Mouse (Mus musculus) myocyte (in vitro differentiated cells): ENCODE data around the gene Cd160. TPM values are rescaled to one million over a fixed set of nuclear protein-coding genes. Genes with fewer than 3 reads are reported as not detected.

ENCODE experiments used
- H3K27me3 ChIP-seq: one replicate; pipeline ENCODE4 v1.6.1; 2011; ENCODE audit not compliant: control insufficient read depth, insufficient read depth, insufficient read length
- H3K36me3 ChIP-seq: one replicate; pipeline ENCODE4 v1.6.1; 2011; ENCODE audit not compliant: control insufficient read depth, insufficient read depth
- H3K4me2 ChIP-seq: one replicate; pipeline ENCODE4 v1.6.1; 2011; ENCODE audit warnings: low read depth, control low read depth
- H3K4me3 ChIP-seq: one replicate; pipeline ENCODE4 v1.5.1; 2011; ENCODE audit warnings: mild to moderate bottlenecking, control low read depth, moderate library complexity
- H3K79me2 ChIP-seq: one replicate; pipeline ENCODE4 v1.6.1; 2011; ENCODE audit not compliant: control insufficient read depth, insufficient read depth
- H3ac ChIP-seq: one replicate; pipeline ENCODE4 v1.6.1; 2011; ENCODE audit not compliant: control insufficient read depth, insufficient read length
- CEBPB ChIP-seq: IDR thresholded peaks from 2 replicates; pipeline ENCODE4 v1.6.1; 2011; ENCODE audit warnings: mild to moderate bottlenecking, moderate library complexity; ENCODE audit not compliant: poor library complexity, insufficient read depth, severe bottlenecking
- E2F4 ChIP-seq: IDR thresholded peaks from one replicate; pipeline ENCODE4 v1.6.1; 2011; ENCODE audit warnings: mild to moderate bottlenecking, control low read depth, moderate library complexity; ENCODE audit not compliant: insufficient read depth
- MAX ChIP-seq: IDR thresholded peaks from one replicate; pipeline ENCODE4 v1.6.1; 2011; ENCODE audit warnings: low read depth, mild to moderate bottlenecking, control low read depth
- MYOD1 ChIP-seq, 3 experiments: IDR thresholded peaks; one replicate each; pipeline ENCODE4 v1.6.1; 2011; ENCODE audit warnings: control low read depth in 2 of 3, low read depth in 2 of 3, mild to moderate bottlenecking in 2 of 3, moderate library complexity in 1 of 3; ENCODE audit not compliant: insufficient read length in 2 of 3, control insufficient read depth in 1 of 3
- MYOG ChIP-seq, 3 experiments: IDR thresholded peaks; one replicate each; pipeline ENCODE4 v1.6.1; 2011; ENCODE audit warnings: control low read depth in 2 of 3, low read depth in 2 of 3, mild to moderate bottlenecking in 2 of 3; ENCODE audit not compliant: insufficient read length in 2 of 3, control insufficient read depth in 1 of 3, insufficient read depth in 1 of 3
- POLR2A ChIP-seq: IDR thresholded peaks from one replicate; pipeline ENCODE4 v1.6.1; 2011; ENCODE audit warnings: low read depth, mild to moderate bottlenecking, control low read depth, moderate library complexity; ENCODE audit not compliant: insufficient read length
- POLR2AphosphoS2 ChIP-seq: IDR thresholded peaks from one replicate; pipeline ENCODE4 v1.6.1; 2011; ENCODE audit warnings: low read depth, control low read depth; ENCODE audit not compliant: insufficient read length
- REST ChIP-seq: IDR thresholded peaks from one replicate; pipeline ENCODE4 v1.6.1; 2011; ENCODE audit warnings: mild to moderate bottlenecking, control low read depth, moderate library complexity; ENCODE audit not compliant: insufficient read depth, insufficient read length
- SRF ChIP-seq: IDR thresholded peaks from one replicate; pipeline ENCODE4 v1.6.1; 2011; ENCODE audit warnings: low read depth; ENCODE audit not compliant: control insufficient read depth, insufficient read length
- TCF12 ChIP-seq: IDR thresholded peaks from one replicate; pipeline ENCODE4 v1.6.1; 2011; ENCODE audit warnings: mild to moderate bottlenecking, control low read depth; ENCODE audit not compliant: poor library complexity, insufficient read depth, severe bottlenecking
- TCF3 ChIP-seq: IDR thresholded peaks from one replicate; pipeline ENCODE4 v1.6.1; 2011; ENCODE audit warnings: low read depth, control low read depth; ENCODE audit not compliant: insufficient read length
- USF1 ChIP-seq: IDR thresholded peaks from one replicate; pipeline ENCODE4 v1.6.1; 2011; ENCODE audit warnings: low read depth, mild to moderate bottlenecking, control low read depth, moderate library complexity
- polyA plus RNA-seq: library from polyadenylated mRNA; unstranded; fragments of >200 nt; fragmentation: generic; extraction: Trizol; gene quantifications from one replicate; pipeline ENCODE4 v1.2.1, GENCODE M21; 2012; ENCODE audit warnings: missing spikeins

The Cd160 gene
- polyA plus RNA-seq, 1 experiment: 0.06 TPM

GRCm38 (mm10) chr3:96755935-96756334 lies 73.2 kb downstream of the Cd160 start:
- H3K4me3 ChIP-seq: no peak overlapping the region
- H3K27me3 ChIP-seq: no peaks in the 10 kb centered on the region
- peaks cover 8% of the 10 kb centered on the region for H3K36me3 ChIP-seq
- TF ChIP-seq REST: no peak
- TF ChIP-seq E2F4: no peak
- no peak for TF ChIP-seq USF1
- no peak for TF ChIP-seq TCF12
- TF ChIP-seq MAX: no peak
- no peak for TF ChIP-seq SRF
- TF ChIP-seq MYOD1 (IDR thresholded peaks at IDR 0.05; ENCODE audit: control insufficient read depth in 1 of 3, insufficient read length in 2 of 3, low read depth in 2 of 3): no peak
- no peak for TF ChIP-seq POLR2A
- no peak for TF ChIP-seq TCF3
- no peak for TF ChIP-seq POLR2AphosphoS2
- TF ChIP-seq CEBPB: no peak
- no peak for TF ChIP-seq MYOG (IDR thresholded peaks at IDR 0.05; ENCODE audit: control insufficient read depth in 1 of 3, insufficient read depth in 1 of 3, insufficient read length in 2 of 3, low read depth in 2 of 3)
- H3K4me2 ChIP-seq: no peak overlapping the region
- no peaks in the 10 kb centered on the region for H3K79me2 ChIP-seq
- H3ac ChIP-seq: no peak overlapping the region

Other genes with a start within 250 kb of the Cd160 start
- 22.7 TPM for gene Polr3gl, start 235.2 kb downstream of the Cd160 start, polyA plus RNA-seq
- gene Ankrd34a, start 232.7 kb downstream of the Cd160 start, polyA plus RNA-seq: 2.5 TPM
- 30.2 TPM for gene Lix1l, start 228.2 kb downstream of the Cd160 start, polyA plus RNA-seq
- 68.4 TPM for gene Rbm8a, start 199.4 kb downstream of the Cd160 start, polyA plus RNA-seq
- gene Pex11b, start 194.0 kb downstream of the Cd160 start, polyA plus RNA-seq: 26.8 TPM
- 0.04 TPM for gene Gm42957, start 193.9 kb downstream of the Cd160 start, polyA plus RNA-seq
- gene Itga10, start 183.8 kb downstream of the Cd160 start, polyA plus RNA-seq: 1.9 TPM
- 0.37 TPM for gene Ankrd35, start 159.2 kb downstream of the Cd160 start, polyA plus RNA-seq
- gene Pias3, start 133.0 kb downstream of the Cd160 start, polyA plus RNA-seq: 16.7 TPM
- 6.8 TPM for gene Nudt17, start 120.8 kb downstream of the Cd160 start, polyA plus RNA-seq
- gene Polr3c, start 101.7 kb downstream of the Cd160 start, polyA plus RNA-seq: 46.6 TPM
- gene Rnf115, start 101.7 kb downstream of the Cd160 start, polyA plus RNA-seq: 10.1 TPM
- 0.08 TPM for gene Pdzk1, start 67 bp downstream of the Cd160 start, polyA plus RNA-seq
- gene Gja5, start 75.3 kb upstream of the Cd160 start, polyA plus RNA-seq: 14.7 TPM
- 19.2 TPM for gene Gpr89, start 76.0 kb upstream of the Cd160 start, polyA plus RNA-seq
- gene Gja8, start 96.7 kb upstream of the Cd160 start, polyA plus RNA-seq: under 0.01 TPM